Mouse (Mus musculus) lung, postnatal 0 days (tissue): Measurements from ENCODE around the gene Elk3.

Experiments used
- CTCF ChIP-seq: IDR thresholded peaks from 2 replicates; pipeline ENCODE4 v1.5.1; 2016; ENCODE audit warnings: antibody characterized with exemption, mild to moderate bottlenecking
- EP300 ChIP-seq: IDR thresholded peaks from 2 replicates; pipeline ENCODE4 v1.6.1; 2016; ENCODE audit warnings: antibody characterized with exemption, mild to moderate bottlenecking, control low read depth

GRCm38 (mm10) chr10:93336462-93336931 is 25.6 kb upstream of the Elk3 start:
- TF ChIP-seq CTCF (peak; percentile 27; the same call in 1 of the 2 replicates), EP300 (no peak)
